Mouse (Mus musculus) testis, adult 2 months (tissue): ENCODE results near the gene Ptprd.

ENCODE experiments used
- CTCF ChIP-seq: fragments of 200-500 bp; IDR thresholded peaks from 2 replicates; pipeline ENCODE4 v1.5.1; 2012; ENCODE audit warnings: low read depth, mild to moderate bottlenecking, inconsistent platforms, low read length, moderate library complexity; ENCODE audit not compliant: control insufficient read depth, insufficient read depth, insufficient replicate concordance
- POLR2A ChIP-seq: fragments of 200-500 bp; IDR thresholded peaks from 2 replicates; pipeline ENCODE4 v1.6.1; 2012; ENCODE audit warnings: low read depth, mild to moderate bottlenecking, inconsistent platforms, low read length, moderate library complexity; ENCODE audit not compliant: control insufficient read depth

- TF ChIP-seq POLR2A = no peak
- TF ChIP-seq CTCF = no peak
These were observed 1801.7 kb downstream of the Ptprd start for GRCm38 (mm10) chr4:76410053-76410452.
